Mouse (Mus musculus): ENCODE data around the gene Elp4. TPM values are rescaled to one million over a fixed set of nuclear protein-coding genes. Genes with fewer than 3 reads are reported as not detected.

Elp4 gene
- polyA plus RNA-seq, 1 experiment, result 11.3 TPM

GRCm38 (mm10) chr2:105746896-105747295 is 157.5 kb downstream of the Elp4 start:
- Histone ChIP-seq H3K4me3 (no peak overlapping the region), H3K36me3 (ENCODE audit: control insufficient read depth, insufficient read depth) (no peaks in the 10 kb centered on the region), H3K79me2 (ENCODE audit: control insufficient read depth, insufficient read depth) (no peaks in the 10 kb centered on the region), H3K27me3 (ENCODE audit: control insufficient read depth, insufficient read depth, insufficient read length) (no peaks in the 10 kb centered on the region), H3ac (ENCODE audit: control insufficient read depth, insufficient read length) (no peak overlapping the region), H3K4me2 (ENCODE audit: low read depth) (no peak overlapping the region)
- TF ChIP-seq POLR2AphosphoS2 (IDR thresholded peaks at IDR 0.05; ENCODE audit: insufficient read length, low read depth) (no peak), MYOG (IDR thresholded peaks at IDR 0.05; ENCODE audit: control insufficient read depth in 1 of 3, insufficient read depth in 1 of 3, insufficient read length in 2 of 3, low read depth in 2 of 3) (no peak), CEBPB (IDR thresholded peaks at IDR 0.05; ENCODE audit: insufficient read depth, poor library complexity, severe bottlenecking) (no peak), TCF12 (IDR thresholded peaks at IDR 0.05; ENCODE audit: insufficient read depth, poor library complexity, severe bottlenecking) (no peak), REST (IDR thresholded peaks at IDR 0.05; ENCODE audit: insufficient read depth, insufficient read length) (no peak), TCF3 (IDR thresholded peaks at IDR 0.05; ENCODE audit: insufficient read length, low read depth) (no peak)

DNA sequence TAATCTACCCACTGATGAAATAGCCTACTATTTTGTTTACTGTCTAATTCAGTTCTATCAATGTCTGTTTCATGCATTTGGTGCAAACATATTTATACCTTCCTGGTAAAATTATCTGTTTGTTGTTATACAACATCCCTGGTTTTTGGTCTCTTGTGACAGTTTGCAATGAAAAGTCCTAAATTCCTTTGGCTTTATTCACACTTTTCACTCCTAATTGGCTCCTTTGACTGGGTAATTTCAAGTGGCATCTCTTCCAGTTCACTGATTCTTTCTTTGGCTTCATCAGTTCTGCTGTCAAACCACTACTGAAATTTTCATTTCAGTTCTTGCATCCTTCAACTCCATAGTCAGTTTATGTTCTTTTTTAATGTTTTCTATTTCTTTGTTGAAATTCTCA is 168.2 kb downstream of the Elp4 start:
- Histone ChIP-seq H3K4me2 (ENCODE audit: low read depth) (no peak overlapping the region), H3K4me3 (no peak overlapping the region), H3K36me3 (ENCODE audit: control insufficient read depth, insufficient read depth) (no peaks in the 10 kb centered on the region), H3ac (ENCODE audit: control insufficient read depth, insufficient read length) (no peak overlapping the region), H3K27me3 (ENCODE audit: control insufficient read depth, insufficient read depth, insufficient read length) (no peaks in the 10 kb centered on the region), H3K79me2 (ENCODE audit: control insufficient read depth, insufficient read depth) (no peaks in the 10 kb centered on the region)
- TF ChIP-seq SRF (IDR thresholded peaks at IDR 0.05; ENCODE audit: control insufficient read depth, insufficient read length, low read depth) (no peak), POLR2AphosphoS2 (IDR thresholded peaks at IDR 0.05; ENCODE audit: insufficient read length, low read depth) (no peak), REST (IDR thresholded peaks at IDR 0.05; ENCODE audit: insufficient read depth, insufficient read length) (no peak), MAX (IDR thresholded peaks at IDR 0.05; ENCODE audit: low read depth) (no peak), POLR2A (IDR thresholded peaks at IDR 0.05; ENCODE audit: insufficient read length, low read depth) (no peak), TCF3 (IDR thresholded peaks at IDR 0.05; ENCODE audit: insufficient read length, low read depth) (no peak), CEBPB (IDR thresholded peaks at IDR 0.05; ENCODE audit: insufficient read depth, poor library complexity, severe bottlenecking) (no peak)

- Histone ChIP-seq H3K4me2 (ENCODE audit: low read depth) (no peak overlapping the region), H3K36me3 (ENCODE audit: control insufficient read depth, insufficient read depth) (no peaks in the 10 kb centered on the region), H3K79me2 (ENCODE audit: control insufficient read depth, insufficient read depth) (no peaks in the 10 kb centered on the region), H3ac (ENCODE audit: control insufficient read depth, insufficient read length) (no peak overlapping the region), H3K4me3 (no peak overlapping the region), H3K27me3 (ENCODE audit: control insufficient read depth, insufficient read depth, insufficient read length) (no peaks in the 10 kb centered on the region)
- TF ChIP-seq E2F4 (IDR thresholded peaks at IDR 0.05; ENCODE audit: insufficient read depth), result no peak
These were observed 173.7 kb downstream of the Elp4 start for GRCm38 (mm10) chr2:105730704-105731103.

DNA sequence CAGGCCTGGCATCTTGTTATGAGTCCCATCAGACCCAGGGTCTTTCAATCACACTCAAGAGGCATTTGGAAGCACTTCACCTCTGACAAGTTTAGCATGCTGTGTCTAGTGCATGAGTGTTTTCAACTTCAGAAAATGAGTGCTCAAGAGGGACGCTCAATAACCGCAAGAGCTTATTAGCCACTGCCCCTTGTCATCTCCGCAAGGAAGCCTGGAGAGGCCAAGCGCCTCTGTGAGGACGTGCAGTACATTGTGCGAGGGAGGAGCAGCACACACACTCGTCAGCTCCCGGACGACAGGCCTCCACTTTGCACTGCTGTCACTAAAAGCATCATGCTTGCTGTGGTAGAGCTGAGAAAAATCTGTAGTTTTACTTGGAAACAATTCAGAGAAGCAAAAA is 177.7 kb downstream of the Elp4 start:
- TF ChIP-seq REST (IDR thresholded peaks at IDR 0.05; ENCODE audit: insufficient read depth, insufficient read length), result no peak
- TF ChIP-seq USF1 (IDR thresholded peaks at IDR 0.05; ENCODE audit: low read depth), result no peak
- TF ChIP-seq SRF (IDR thresholded peaks at IDR 0.05; ENCODE audit: control insufficient read depth, insufficient read length, low read depth), result no peak
- TF ChIP-seq MYOD1 (IDR thresholded peaks at IDR 0.05; ENCODE audit: control insufficient read depth in 1 of 3, insufficient read length in 2 of 3, low read depth in 2 of 3), result no peak
- no peak for TF ChIP-seq POLR2A (IDR thresholded peaks at IDR 0.05; ENCODE audit: insufficient read length, low read depth)
- TF ChIP-seq MAX (IDR thresholded peaks at IDR 0.05; ENCODE audit: low read depth), result no peak
- no peak for TF ChIP-seq CEBPB (IDR thresholded peaks at IDR 0.05; ENCODE audit: insufficient read depth, poor library complexity, severe bottlenecking)
- no peak for TF ChIP-seq TCF12 (IDR thresholded peaks at IDR 0.05; ENCODE audit: insufficient read depth, poor library complexity, severe bottlenecking)
- no peak for TF ChIP-seq E2F4 (IDR thresholded peaks at IDR 0.05; ENCODE audit: insufficient read depth)
- TF ChIP-seq MYOG (IDR thresholded peaks at IDR 0.05; ENCODE audit: control insufficient read depth in 1 of 3, insufficient read depth in 1 of 3, insufficient read length in 2 of 3, low read depth in 2 of 3), result no peak
- TF ChIP-seq TCF3 (IDR thresholded peaks at IDR 0.05; ENCODE audit: insufficient read length, low read depth), result no peak
- no peak for TF ChIP-seq POLR2AphosphoS2 (IDR thresholded peaks at IDR 0.05; ENCODE audit: insufficient read length, low read depth)
- Histone ChIP-seq H3K4me2 (ENCODE audit: low read depth) (no peak overlapping the region), H3K27me3 (ENCODE audit: control insufficient read depth, insufficient read depth, insufficient read length) (no peaks in the 10 kb centered on the region), H3K79me2 (ENCODE audit: control insufficient read depth, insufficient read depth) (no peaks in the 10 kb centered on the region), H3ac (ENCODE audit: control insufficient read depth, insufficient read length) (no peak overlapping the region), H3K36me3 (ENCODE audit: control insufficient read depth, insufficient read depth) (no peaks in the 10 kb centered on the region), H3K4me3 (no peak overlapping the region)

DNA sequence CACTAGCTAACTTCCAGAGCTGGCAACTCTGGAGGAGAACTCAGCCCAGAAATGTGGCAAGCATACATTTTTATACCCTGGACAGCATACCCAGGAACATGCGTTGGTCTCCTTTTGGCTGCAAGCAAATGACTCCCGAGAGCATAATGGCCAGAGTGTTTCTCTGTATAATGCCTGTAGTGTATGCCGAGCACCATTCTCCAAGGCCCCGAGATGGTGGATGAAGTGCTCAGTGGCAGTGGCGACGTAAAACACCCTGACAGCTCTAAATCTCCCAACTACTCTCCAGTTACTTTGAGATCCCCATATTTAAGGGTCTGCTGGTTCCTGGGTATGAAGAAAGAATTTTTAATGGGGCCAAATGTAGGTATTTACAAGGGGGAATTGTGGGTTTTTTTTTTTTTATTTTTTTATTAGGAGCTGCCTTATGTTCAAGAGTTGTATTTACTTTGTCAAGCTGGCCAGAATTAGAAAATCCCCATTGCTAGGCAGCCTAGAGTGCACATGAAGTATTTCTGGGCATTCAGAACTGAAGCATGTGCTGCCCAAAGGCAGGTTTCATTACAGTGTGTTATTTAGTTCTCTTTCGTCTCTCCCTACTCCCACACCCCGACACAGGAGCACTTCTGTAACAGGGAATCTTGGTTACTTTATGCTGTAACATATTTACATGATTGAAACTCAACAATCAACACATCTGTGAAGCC is 188.8 kb downstream of the Elp4 start:
- Histone ChIP-seq H3K36me3 (ENCODE audit: control insufficient read depth, insufficient read depth) (no peaks in the 10 kb centered on the region), H3K4me2 (ENCODE audit: low read depth) (no peak overlapping the region), H3ac (ENCODE audit: control insufficient read depth, insufficient read length) (no peak overlapping the region), H3K79me2 (ENCODE audit: control insufficient read depth, insufficient read depth) (no peaks in the 10 kb centered on the region), H3K27me3 (ENCODE audit: control insufficient read depth, insufficient read depth, insufficient read length) (no peaks in the 10 kb centered on the region), H3K4me3 (no peak overlapping the region)
- TF ChIP-seq REST (IDR thresholded peaks at IDR 0.05; ENCODE audit: insufficient read depth, insufficient read length) (no peak), POLR2A (IDR thresholded peaks at IDR 0.05; ENCODE audit: insufficient read length, low read depth) (no peak), TCF3 (IDR thresholded peaks at IDR 0.05; ENCODE audit: insufficient read length, low read depth) (no peak)

Measured in myocyte (in vitro differentiated cells).